Mouse (Mus musculus) granulocyte monocyte progenitor cell, adult 5-6 weeks (primary cell): Measurements from ENCODE around the gene Zfp354c. TPM values are rescaled to one million over a fixed set of nuclear protein-coding genes. Genes with fewer than 3 reads are reported as not detected.

ENCODE experiments used
- total RNA-seq, 2 experiments: library from RNA; stranded (forward) in 1 of 2; stranded (reverse) in 1 of 2; fragments of 200-712, 200-1000 nt in 1 of 2; fragments of >200 nt in 1 of 2; fragmentation: Nextera tagmentation in 1 of 2; gene quantifications; 2 replicates each; pipeline ENCODE4 v1.2.3; 2014 to 2017

Zfp354c gene
- total RNA-seq, 2 experiments from 2014 or later = 1.4 to 2.3 TPM

Other genes starting within 250 kb of the Zfp354c start
- gene Adamts2, start 225.6 kb downstream of the Zfp354c start, total RNA-seq (2014; fragmentation: Nextera tagmentation) = not detected in 2 replicates
- gene Adamts2, start 225.6 kb downstream of the Zfp354c start, total RNA-seq (2017) = not detected in 2 replicates
- gene Zfp879, start 13.8 kb upstream of the Zfp354c start, total RNA-seq (2014; fragmentation: Nextera tagmentation) = not detected in 2 replicates
- 0.30 and 0.77 TPM in 2 replicates for gene Zfp879, start 13.8 kb upstream of the Zfp354c start, total RNA-seq (2017)
- not detected in 2 replicates for gene Grm6, start 23.0 kb upstream of the Zfp354c start, total RNA-seq (2014; fragmentation: Nextera tagmentation)
- not detected in 2 replicates for gene Grm6, start 23.0 kb upstream of the Zfp354c start, total RNA-seq (2017)
- not detected in 2 replicates for gene Zfp454, start 59.9 kb upstream of the Zfp354c start, total RNA-seq (2014; fragmentation: Nextera tagmentation)
- gene Zfp454, start 59.9 kb upstream of the Zfp354c start, total RNA-seq (2017) = not detected in 2 replicates
- gene Zfp2, start 88.4 kb upstream of the Zfp354c start, total RNA-seq (2014; fragmentation: Nextera tagmentation) = 2.4 and 4.0 TPM in 2 replicates
- gene Zfp2, start 88.4 kb upstream of the Zfp354c start, total RNA-seq (2017) = 1.3 and 2.0 TPM in 2 replicates
- not detected in 2 replicates for gene Zfp354b, start 103.9 kb upstream of the Zfp354c start, total RNA-seq (2014; fragmentation: Nextera tagmentation)
- gene Zfp354b, start 103.9 kb upstream of the Zfp354c start, total RNA-seq (2017) = 0.34 TPM in 1 of 2 replicates, not detected in the other
- gene 4933414I15Rik, start 116.0 kb upstream of the Zfp354c start, total RNA-seq (2014; fragmentation: Nextera tagmentation) = not detected in 2 replicates
- gene 4933414I15Rik, start 116.0 kb upstream of the Zfp354c start, total RNA-seq (2017) = not detected in 2 replicates
- not detected in 2 replicates for gene Prop1, start 126.0 kb upstream of the Zfp354c start, total RNA-seq (2014; fragmentation: Nextera tagmentation)
- not detected in 2 replicates for gene Prop1, start 126.0 kb upstream of the Zfp354c start, total RNA-seq (2017)
- not detected in 2 replicates for gene Olfr1378, start 138.8 kb upstream of the Zfp354c start, total RNA-seq (2014; fragmentation: Nextera tagmentation)
- gene Olfr1378, start 138.8 kb upstream of the Zfp354c start, total RNA-seq (2017) = not detected in 2 replicates
- not detected in 2 replicates for gene Olfr1377, start 154.2 kb upstream of the Zfp354c start, total RNA-seq (2014; fragmentation: Nextera tagmentation)
- gene Olfr1377, start 154.2 kb upstream of the Zfp354c start, total RNA-seq (2017) = not detected in 2 replicates
- not detected in 2 replicates for gene Olfr51, start 175.9 kb upstream of the Zfp354c start, total RNA-seq (2014; fragmentation: Nextera tagmentation)
- not detected in 2 replicates for gene Olfr51, start 175.9 kb upstream of the Zfp354c start, total RNA-seq (2017)
- gene Olfr54, start 186.5 kb upstream of the Zfp354c start, total RNA-seq (2014; fragmentation: Nextera tagmentation) = not detected in 2 replicates
- gene Olfr54, start 186.5 kb upstream of the Zfp354c start, total RNA-seq (2017) = not detected in 2 replicates
- gene Olfr1375, start 220.4 kb upstream of the Zfp354c start, total RNA-seq (2014; fragmentation: Nextera tagmentation) = not detected in 2 replicates
- not detected in 2 replicates for gene Olfr1375, start 220.4 kb upstream of the Zfp354c start, total RNA-seq (2017)
- 0.83 TPM in 1 of 2 replicates, not detected in the other for gene Zfp354a, start 231.5 kb upstream of the Zfp354c start, total RNA-seq (2014; fragmentation: Nextera tagmentation)
- gene Zfp354a, start 231.5 kb upstream of the Zfp354c start, total RNA-seq (2017) = not detected in 2 replicates